Mouse (Mus musculus) CH12.LX (cell line): Measurements from ENCODE around the gene D130043K22Rik. TPM values are rescaled to one million over a fixed set of nuclear protein-coding genes. Genes with fewer than 3 reads are reported as not detected.

Experiments used
- DNase-seq: peaks from one replicate; pipeline ENCODE4 v3.0.0-alpha.2; 2013; ENCODE audit errors: extremely low read depth
- H3K27ac ChIP-seq: 2 replicates; pipeline ENCODE4 v1.5.1; 2012; ENCODE audit warnings: low read depth, mild to moderate bottlenecking, control low read depth, moderate library complexity; ENCODE audit not compliant: insufficient read depth
- H3K27me3 ChIP-seq: replicated peaks from 2 replicates; pipeline ENCODE3; 2012; ENCODE audit warnings: inconsistent platforms
- H3K36me3 ChIP-seq, 2 experiments: replicated peaks in 1 of 2; 2 replicates each; pipeline versions ENCODE3 to v1.6.1; 2012; ENCODE audit warnings: inconsistent platforms in 1 of 2, low read length in 1 of 2, mild to moderate bottlenecking in 1 of 2, mixed read lengths in 1 of 2, moderate library complexity in 1 of 2; ENCODE audit not compliant: control insufficient read depth in 1 of 2, insufficient read depth in 1 of 2
- H3K4me1 ChIP-seq, 2 experiments: 2 replicates each; pipeline ENCODE4 v1.6.1; 2012; ENCODE audit warnings: inconsistent platforms in 1 of 2, moderate library complexity in 1 of 2; ENCODE audit not compliant: insufficient read depth in 2 of 2, control insufficient read depth in 1 of 2
- H3K4me2 ChIP-seq: 2 replicates; pipeline ENCODE4 v1.6.1; 2012; ENCODE audit warnings: low read depth, mild to moderate bottlenecking, control low read depth; ENCODE audit not compliant: poor library complexity, insufficient read depth, severe bottlenecking
- H3K4me3 ChIP-seq, 3 experiments: fragments of 150-350 bp in 1 of 3; sonication (generic) in 1 of 3; replicated peaks in 1 of 3; 2 replicates each; pipeline versions ENCODE3 to v1.5.1; 2011 to 2012; ENCODE audit warnings: low read depth in 2 of 3, low read length in 2 of 3, mild to moderate bottlenecking in 2 of 3, moderate library complexity in 2 of 3, control low read depth in 1 of 3, improper control_type of control experiment in 1 of 3, inconsistent platforms in 1 of 3, mixed read lengths in 1 of 3; ENCODE audit not compliant: poor library complexity in 1 of 3
- H3K79me2 ChIP-seq: replicated peaks from 2 replicates; pipeline ENCODE4 v1.6.1; 2012; ENCODE audit warnings: mild to moderate bottlenecking, moderate library complexity; ENCODE audit not compliant: control insufficient read depth, poor library complexity, insufficient read depth, severe bottlenecking; ENCODE audit errors: extremely low read depth
- H3K9ac ChIP-seq: 2 replicates; pipeline ENCODE4 v1.6.1; 2012; ENCODE audit warnings: low read depth, mild to moderate bottlenecking, control low read depth, moderate library complexity; ENCODE audit not compliant: insufficient read depth
- H3K9me3 ChIP-seq: replicated peaks from 2 replicates; pipeline ENCODE3; 2012; ENCODE audit warnings: low read length, inconsistent platforms, mixed read lengths
- BHLHE40 ChIP-seq: IDR thresholded peaks from 2 replicates; pipeline ENCODE4 v1.6.1; 2011; ENCODE audit warnings: mild to moderate bottlenecking, low read depth, low read length, improper control_type of control experiment
- CHD2 ChIP-seq: IDR thresholded peaks from 2 replicates; pipeline ENCODE4 v1.6.1; 2011; ENCODE audit warnings: low read length, improper control_type of control experiment
- CTCF ChIP-seq, 2 experiments: IDR thresholded peaks in 1 of 2; conservative IDR thresholded peaks in 1 of 2; 2 replicates each; pipeline ENCODE4 v1.5.1; 2011 to 2012; ENCODE audit warnings: low read depth in 2 of 2, low read length in 2 of 2, improper control_type of control experiment in 1 of 2, inconsistent platforms in 1 of 2, mild to moderate bottlenecking in 1 of 2, moderate library complexity in 1 of 2
- E2F4 ChIP-seq: IDR thresholded peaks from 2 replicates; pipeline ENCODE4 v1.6.1; 2011; ENCODE audit warnings: low read depth, low read length, improper control_type of control experiment; ENCODE audit not compliant: insufficient replicate concordance
- ELF1 ChIP-seq: IDR thresholded peaks from 2 replicates; pipeline ENCODE4 v1.6.1; 2014; ENCODE audit warnings: low read depth, mild to moderate bottlenecking, inconsistent platforms, low read length, improper control_type of control experiment
- ETS1 ChIP-seq: conservative IDR thresholded peaks from 2 replicates; pipeline ENCODE4 v1.6.1; 2012; ENCODE audit warnings: low read depth, mild to moderate bottlenecking, inconsistent platforms, low read length, improper control_type of control experiment, moderate library complexity
- HCFC1 ChIP-seq: IDR thresholded peaks from 2 replicates; pipeline ENCODE4 v1.6.1; 2012; ENCODE audit warnings: low read depth, mild to moderate bottlenecking, inconsistent platforms, low read length, improper control_type of control experiment
- JUND ChIP-seq: conservative IDR thresholded peaks from 2 replicates; pipeline ENCODE4 v1.6.1; 2011; ENCODE audit warnings: low read depth, low read length, improper control_type of control experiment
- KAT2A ChIP-seq: IDR thresholded peaks from 2 replicates; pipeline ENCODE4 v1.6.1; 2012; ENCODE audit warnings: low read length, improper control_type of control experiment, inconsistent platforms; ENCODE audit not compliant: insufficient replicate concordance
- MAFK ChIP-seq: IDR thresholded peaks from 2 replicates; pipeline ENCODE4 v1.6.1; 2011; ENCODE audit warnings: low read length, improper control_type of control experiment; ENCODE audit not compliant: insufficient replicate concordance
- MAX ChIP-seq: IDR thresholded peaks from 2 replicates; pipeline ENCODE4 v1.6.1; 2011; ENCODE audit warnings: low read length, improper control_type of control experiment
- MEF2A ChIP-seq: IDR thresholded peaks from 2 replicates; pipeline ENCODE4 v1.6.1; 2014; ENCODE audit warnings: low read depth, mild to moderate bottlenecking, inconsistent platforms, low read length, improper control_type of control experiment, borderline replicate concordance
- MYC ChIP-seq: IDR thresholded peaks from 2 replicates; pipeline ENCODE4 v1.6.1; 2011; ENCODE audit warnings: low read depth, mild to moderate bottlenecking, improper control_type of control experiment, low read length
- POLR2A ChIP-seq: IDR thresholded peaks from 2 replicates; pipeline ENCODE4 v1.6.1; 2011; ENCODE audit warnings: low read depth, mild to moderate bottlenecking, improper control_type of control experiment, low read length
- POLR2AphosphoS2 ChIP-seq: IDR thresholded peaks from 2 replicates; pipeline ENCODE4 v1.6.1; 2011; ENCODE audit warnings: low read depth, low read length, improper control_type of control experiment
- SMC3 ChIP-seq: IDR thresholded peaks from 2 replicates; pipeline ENCODE4 v1.6.1; 2011; ENCODE audit warnings: low read depth, low read length, improper control_type of control experiment
- TBP ChIP-seq: conservative IDR thresholded peaks from 2 replicates; pipeline ENCODE4 v1.6.1; 2011; ENCODE audit warnings: low read depth, low read length, improper control_type of control experiment
- UBTF ChIP-seq: IDR thresholded peaks from 2 replicates; pipeline ENCODE4 v1.6.1; 2012; ENCODE audit warnings: low read depth, mild to moderate bottlenecking, inconsistent platforms, low read length, improper control_type of control experiment, moderate library complexity
- USF2 ChIP-seq: conservative IDR thresholded peaks from 2 replicates; pipeline ENCODE4 v1.6.1; 2011; ENCODE audit warnings: low read depth, low read length, improper control_type of control experiment
- ZMIZ1 ChIP-seq: IDR thresholded peaks from 2 replicates; pipeline ENCODE4 v1.6.1; 2012; ENCODE audit warnings: low read depth, mild to moderate bottlenecking, inconsistent platforms, low read length, improper control_type of control experiment
- dilution Hi-C: fragments of 300-500 bp; cut with MboI; formaldehyde crosslinking; loops from 2 replicates; pipeline ENCODE4 v1.14.3; 2020; ENCODE audit warnings: low sequenced_read_pairs; ENCODE audit not compliant: extremely low pct_unique_long_range_greater_than_20kb, extremely low pct_ligation_motif_present
- in situ Hi-C: fragments of 300-500 bp; cut with MboI; formaldehyde crosslinking; loops from 3 replicates; pipeline ENCODE4 v1.14.3; 2019; ENCODE audit warnings: low sequenced_read_pairs, low pct_ligation_motif_present, low pct_unique_long_range_greater_than_20kb, mixed read lengths
- polyA plus RNA-seq: library from polyadenylated mRNA; unstranded; fragments of >175 nt; gene quantifications from 2 replicates; pipeline ENCODE4 v1.2.1, GENCODE M21; 2012; ENCODE audit warnings: low read depth; ENCODE audit not compliant: insufficient read length
- total RNA-seq, 2 experiments: library from RNA; depleted of rRNA; stranded (reverse); fragments of 300-350 nt in 1 of 2; fragments of >200 nt in 1 of 2; gene quantifications; 2 replicates each; pipeline ENCODE4 v1.2.3; 2012 to 2014

The D130043K22Rik gene
- total and polyA plus RNA-seq, 3 experiments, result 0.04 to 0.25 (median 0.05) TPM

- H3K27me3 ChIP-seq, result no peaks in the 10 kb centered on the region
- no peak overlapping the region for H3K4me2 ChIP-seq
- H3K27ac ChIP-seq, result no peak overlapping the region
- in situ Hi-C loops, result loop anchor here (25.0 kb wide), 3 partner anchors 212 to 587 kb away; partner anchors contain the start of gene Cmah
- DNase-seq, result no peak
- no peaks in the 10 kb centered on the region for H3K36me3 ChIP-seq
- no peaks in the 10 kb centered on the region for H3K79me2 ChIP-seq
- dilution Hi-C loops, result no loop called here
- no peak overlapping the region for H3K4me3 ChIP-seq
- H3K9me3 ChIP-seq, result no peaks in the 10 kb centered on the region
- H3K9ac ChIP-seq, result no peak overlapping the region
- no peak for TF ChIP-seq ELF1
- TF ChIP-seq POLR2A, result no peak
- no peak for TF ChIP-seq ZMIZ1
- TF ChIP-seq USF2, result no peak
- no peak for TF ChIP-seq JUND
- no peak for TF ChIP-seq MYC
- no peak for TF ChIP-seq TBP
- no peaks in the 10 kb centered on the region for H3K4me1 ChIP-seq
Observed at GRCm38 (mm10) chr13:24923991-24924390, 79.1 kb downstream of the D130043K22Rik start.

DNA sequence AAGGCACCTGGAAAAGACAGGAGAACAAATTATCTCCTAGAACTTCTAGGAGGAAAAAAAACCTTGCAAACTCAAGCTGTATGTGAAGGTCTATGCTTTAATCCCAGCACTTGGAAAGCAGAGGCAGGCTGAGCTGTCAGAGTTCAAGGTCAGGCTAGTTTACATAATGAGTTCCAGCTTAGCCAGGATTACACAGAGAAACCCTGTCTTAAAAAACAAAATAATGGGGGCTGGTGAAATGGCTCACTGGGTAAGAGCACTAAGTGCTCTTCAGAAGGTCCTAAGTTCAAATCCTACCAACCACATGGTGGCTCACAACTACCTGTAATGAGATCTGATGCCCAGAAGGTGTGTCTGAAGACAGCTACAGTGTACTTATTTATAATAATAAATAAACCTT is 85.7 kb downstream of the D130043K22Rik start:
- Histone ChIP-seq H3K4me3 (no peak overlapping the region), H3K9me3 (no peaks in the 10 kb centered on the region), H3K27me3 (no peaks in the 10 kb centered on the region), H3K9ac (no peak overlapping the region), H3K27ac (no peak overlapping the region), H3K36me3 (no peaks in the 10 kb centered on the region), H3K4me1 (no peaks in the 10 kb centered on the region), H3K4me2 (no peak overlapping the region), H3K79me2 (no peaks in the 10 kb centered on the region)
- no peak for DNase-seq
- TF ChIP-seq TBP (0 out of 2 replicates have a peak, but pooled peaks have one; percentile 16), CTCF (conservative IDR thresholded peaks at IDR 0.05 in 1 of 2, IDR thresholded peaks at IDR 0.05 in 1 of 2; ENCODE audit: low read depth in 2 of 2, low read length in 2 of 2) (no peak), MAFK (no peak), MAX (no peak), ETS1 (no peak), BHLHE40 (no peak), HCFC1 (no peak), JUND (no peak)
- in situ Hi-C loops, result no loop called here
- dilution Hi-C loops, result no loop called here

GRCm38 (mm10) chr13:24933199-24933598 is 88.3 kb downstream of the D130043K22Rik start:
- no peak for DNase-seq
- H3K27ac ChIP-seq, result no peak overlapping the region
- no peak overlapping the region for H3K9ac ChIP-seq
- no peak for TF ChIP-seq ZMIZ1
- no peak for TF ChIP-seq CHD2
- no peak for TF ChIP-seq MEF2A
- TF ChIP-seq SMC3, result no peak
- TF ChIP-seq UBTF, result no peak
- TF ChIP-seq E2F4, result no peak
- TF ChIP-seq KAT2A, result no peak
- TF ChIP-seq POLR2AphosphoS2, result no peak
- TF ChIP-seq ETS1, result no peak
- H3K36me3 ChIP-seq, result no peaks in the 10 kb centered on the region
- no peaks in the 10 kb centered on the region; the same call in 1 of the 2 replicates for H3K79me2 ChIP-seq
- H3K27me3 ChIP-seq, result peaks cover 11% of the 10 kb centered on the region
- dilution Hi-C loops, result no loop called here
- H3K4me3 ChIP-seq, result no peak overlapping the region
- H3K4me1 ChIP-seq, result peaks cover 0 to 5% of the 10 kb centered on the region in 2 experiments; a peak in 2 of 4 replicates
- no peak overlapping the region for H3K4me2 ChIP-seq
- in situ Hi-C loops, result no loop called here
- no peaks in the 10 kb centered on the region for H3K9me3 ChIP-seq
